19 mouse cellular contexts compared by ENCODE assay signal in genomic region chr5:128580931-128581330, GRCm38 (mm10). TPM values are rescaled to one million over a fixed set of nuclear protein-coding genes. Genes with fewer than 3 reads are reported as not detected.
DNase-seq lines count a peak whose midpoint lies in the region; ATAC-seq lines count a peak whose summit lies in the region.
"Had no signal": no experiment of that assay in that cellular context is flagged by ENCODE, and none has a peak within 500 bp of the region (broad histone marks: within the 10 kb centered on the region; RNA-seq: fewer than 3 reads in every experiment).

No protein-coding gene starts in this region.

- no peaks in the 10 kb centered on the region for H3K9me3 ChIP-seq in midbrain, embryonic 10.5 days (replicated peaks)
- no peaks in the 10 kb centered on the region for H3K9me3 ChIP-seq in midbrain, embryonic 16.5 days (replicated peaks; ENCODE audit: control insufficient read depth, low read length, poor library complexity, severe bottlenecking)
- H3K9me3 ChIP-seq in embryonic facial prominence, embryonic 14.5 days (ENCODE audit: control insufficient read depth, low read length) = no peaks in the 10 kb centered on the region
- H3K9me3 ChIP-seq in stomach, embryonic 16.5 days (replicated peaks; ENCODE audit: control insufficient read depth, low read length) = no peaks in the 10 kb centered on the region
- H3K9me3 ChIP-seq: forebrain, embryonic 15.5 days; heart, embryonic 12.5 days had no signal

- no peak overlapping the region for H3K9ac ChIP-seq in midbrain, embryonic 16.5 days (ENCODE audit: low read depth, low read length)
- H3K9ac ChIP-seq in embryonic facial prominence, embryonic 14.5 days (ENCODE audit: low read depth, low read length) = no peak overlapping the region
- no peak overlapping the region for H3K9ac ChIP-seq in stomach, embryonic 16.5 days (ENCODE audit: low read length)
- H3K9ac ChIP-seq: forebrain, embryonic 15.5 days; heart, embryonic 12.5 days had no signal

- no peak for ATAC-seq in midbrain, embryonic 16.5 days
- ATAC-seq in embryonic facial prominence, embryonic 14.5 days (ENCODE audit: low read depth) = 0 out of 2 replicates have a peak, but pooled peaks have one; percentile 17
- ATAC-seq in stomach, embryonic 16.5 days (ENCODE audit: insufficient read depth, low FRiP score) = peak; percentile 33; the same call in 1 of the 2 replicates
- ATAC-seq: forebrain, embryonic 15.5 days had no signal

- H3K4me3 ChIP-seq in midbrain, embryonic 10.5 days = peak overlapping the region; percentile 32; the same call in 1 of the 2 replicates
- H3K4me3 ChIP-seq in midbrain, embryonic 16.5 days (ENCODE audit: low read depth, low read length) = no peak overlapping the region
- H3K4me3 ChIP-seq in embryonic facial prominence, embryonic 14.5 days (ENCODE audit: low read depth, low read length) = no peak overlapping the region
- H3K4me3 ChIP-seq in stomach, embryonic 16.5 days (replicated peaks; ENCODE audit: low read length) = no peak overlapping the region
- H3K4me3 ChIP-seq: forebrain, embryonic 15.5 days; heart, embryonic 12.5 days; left cerebral cortex, adult 2 months had no signal

- DNase-seq in midbrain, embryonic 10.5 days (ENCODE audit: low spot score) = no peak
- DNase-seq in adrenal gland, postnatal 14 days = peak; percentile 69
- no peak for DNase-seq in embryonic facial prominence, embryonic 14.5 days (ENCODE audit: low spot score)
- no peak for DNase-seq in gastrocnemius, postnatal 4 days (ENCODE audit: low spot score in 2 of 2)
- DNase-seq in embryo, embryonic 10.5 days (ENCODE audit: low spot score) = no peak
- DNase-seq: cerebellum, adult 8-10 months; kidney, adult 8-10 months; kidney, postnatal 25 days; lung, adult 2 months; right cerebral cortex, postnatal 4 days; thymus, adult 18-20 months had no signal

- H3K4me1 ChIP-seq in midbrain, embryonic 10.5 days = peaks cover 48% of the 10 kb centered on the region
- no peaks in the 10 kb centered on the region for H3K4me1 ChIP-seq in midbrain, embryonic 16.5 days (ENCODE audit: control insufficient read depth, insufficient read depth, low read length)
- H3K4me1 ChIP-seq in embryonic facial prominence, embryonic 14.5 days (ENCODE audit: control insufficient read depth, insufficient read depth, low read length) = peaks cover 15% of the 10 kb centered on the region
- peaks cover 9% of the 10 kb centered on the region; the same call in 1 of the 2 replicates for H3K4me1 ChIP-seq in stomach, embryonic 16.5 days (ENCODE audit: control insufficient read depth, insufficient read depth, low read length)
- H3K4me1 ChIP-seq: forebrain, embryonic 15.5 days had no signal

- H3K36me3 ChIP-seq in midbrain, embryonic 10.5 days = peaks cover 11% of the 10 kb centered on the region
- H3K36me3 ChIP-seq in midbrain, embryonic 16.5 days (ENCODE audit: control insufficient read depth, insufficient read depth, low read length) = no peaks in the 10 kb centered on the region
- H3K36me3 ChIP-seq in embryonic facial prominence, embryonic 14.5 days (ENCODE audit: control insufficient read depth, insufficient read depth, low read length) = no peaks in the 10 kb centered on the region
- H3K36me3 ChIP-seq in stomach, embryonic 16.5 days (ENCODE audit: control insufficient read depth, insufficient read depth, low read length) = no peaks in the 10 kb centered on the region
- H3K36me3 ChIP-seq: forebrain, embryonic 15.5 days; G1E; heart, embryonic 12.5 days had no signal

- peaks cover 36% of the 10 kb centered on the region for H3K27me3 ChIP-seq in midbrain, embryonic 10.5 days (ENCODE audit: low read depth, poor library complexity, severe bottlenecking)
- no peaks in the 10 kb centered on the region; the same call in 1 of the 2 replicates for H3K27me3 ChIP-seq in midbrain, embryonic 16.5 days (ENCODE audit: control insufficient read depth, insufficient read depth, low read depth, low read length)
- no peaks in the 10 kb centered on the region for H3K27me3 ChIP-seq in embryonic facial prominence, embryonic 14.5 days (replicated peaks; ENCODE audit: control insufficient read depth, insufficient read depth, low read length)
- no peaks in the 10 kb centered on the region for H3K27me3 ChIP-seq in stomach, embryonic 16.5 days (ENCODE audit: control insufficient read depth, insufficient read depth, low read length)
- H3K27me3 ChIP-seq: forebrain, embryonic 15.5 days had no signal

- WGBS in midbrain, embryonic 10.5 days = 65% methylated on average over 4 of the region's 4 CpGs
- WGBS in midbrain, embryonic 16.5 days = 66% methylated on average over 4 of the region's 4 CpGs
- 67% methylated on average over 4 of the region's 4 CpGs for WGBS in embryonic facial prominence, embryonic 14.5 days
- 46% methylated on average over 4 of the region's 4 CpGs for WGBS in stomach, embryonic 16.5 days

- H3K27ac ChIP-seq in midbrain, embryonic 10.5 days (replicated peaks) = peak overlapping the region; percentile 89
- no peak overlapping the region for H3K27ac ChIP-seq in midbrain, embryonic 16.5 days (ENCODE audit: low read length)
- peak overlapping the region; percentile 48; the same call in 1 of the 2 replicates for H3K27ac ChIP-seq in embryonic facial prominence, embryonic 14.5 days (replicated peaks; ENCODE audit: low read depth, low read length)
- peak overlapping the region; percentile 53 for H3K27ac ChIP-seq in stomach, embryonic 16.5 days (ENCODE audit: low read length)
- H3K27ac ChIP-seq: forebrain, embryonic 15.5 days; left cerebral cortex, adult 2 months had no signal

- H3K4me2 ChIP-seq in midbrain, embryonic 16.5 days (ENCODE audit: low read length) = no peak overlapping the region
- H3K4me2 ChIP-seq in embryonic facial prominence, embryonic 14.5 days (ENCODE audit: low read depth, low read length) = no peak overlapping the region
- H3K4me2 ChIP-seq in stomach, embryonic 16.5 days (ENCODE audit: low read depth, low read length) = no peak overlapping the region
- H3K4me2 ChIP-seq: forebrain, embryonic 15.5 days; heart, embryonic 12.5 days had no signal

RNA-seq across cellular contexts. Expression of gene Fzd10, which starts 19.7 kb away (rescaled TPM):
- polyA plus RNA-seq in midbrain, embryonic 10.5 days (2016; fragmentation: Nextera tagmentation; extraction: Ambion mirVana) = 14.0 and 15.0 TPM in 2 replicates
- 4.5 and 5.3 TPM in 2 replicates for polyA plus RNA-seq in midbrain, embryonic 16.5 days (2015; fragmentation: Nextera tagmentation; extraction: Ambion mirVana)
- 0.19 and 0.98 TPM in 2 replicates for total RNA-seq in adrenal gland, postnatal 14 days (2021)
- 4.7 and 7.6 TPM in 2 replicates for polyA plus RNA-seq in embryonic facial prominence, embryonic 14.5 days (2014; fragmentation: Nextera tagmentation; extraction: Ambion mirVana)
- polyA plus RNA-seq in stomach, embryonic 16.5 days (2015; fragmentation: Nextera tagmentation; extraction: Ambion mirVana) = 1.4 and 1.5 TPM in 2 replicates
- 10 to 100 TPM; 16.5 to 21.5 TPM for total RNA-seq in gastrocnemius, postnatal 4 days (2021)
- total RNA-seq: liver, adult 2 months; monocyte, adult 5-6 weeks had no signal
- polyA plus RNA-seq: G1E; liver, adult 2 months had no signal
